Mouse (Mus musculus): ENCODE measurements at regions not wholly inside any gene's neighbourhood (a gene's known extent, or its start where the extent isn't known, plus 50 kb on each side); places are given as distances from the start of the nearest gene placed in this dataset.

DNA sequence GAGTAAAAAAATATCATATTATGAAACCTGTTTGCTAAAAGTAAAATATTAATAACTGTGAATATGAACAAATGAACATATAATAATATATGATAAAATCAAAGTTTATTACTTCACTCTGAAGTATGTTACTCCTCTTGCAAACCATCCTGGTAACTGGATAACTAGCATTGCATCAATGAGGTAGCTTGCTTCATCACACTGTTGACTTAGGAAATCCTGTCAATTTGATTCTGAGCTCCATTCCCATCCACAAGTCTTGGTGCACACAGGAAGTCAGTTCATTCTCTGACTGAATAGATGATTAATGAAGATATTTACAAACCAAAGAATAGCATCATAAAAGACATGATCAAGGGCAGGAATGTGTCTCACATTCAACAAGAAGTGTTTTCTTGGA lies 286.9 kb upstream of the Gprin3 start:
- no peak for DNase-seq

DNA sequence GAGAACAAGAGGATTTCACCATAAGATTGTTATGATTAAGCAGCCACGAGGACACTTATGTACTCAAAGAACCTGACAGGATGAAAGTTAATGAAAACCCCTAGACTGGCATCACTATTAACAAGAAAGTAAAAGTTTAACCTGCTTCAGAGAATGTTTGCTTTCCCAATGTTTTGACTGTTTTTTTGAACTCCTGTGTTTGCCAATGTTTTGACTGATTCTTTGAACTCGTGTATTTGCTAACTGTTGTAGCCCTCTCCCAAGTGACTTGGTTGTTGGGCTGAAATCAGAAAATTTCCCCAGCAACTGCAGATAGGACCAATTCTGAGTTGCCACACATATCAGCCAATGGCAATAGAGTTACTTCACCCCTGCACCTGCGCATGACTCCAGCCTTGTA lies 258.9 kb upstream of the Gprin3 start:
- no peak for DNase-seq

DNA sequence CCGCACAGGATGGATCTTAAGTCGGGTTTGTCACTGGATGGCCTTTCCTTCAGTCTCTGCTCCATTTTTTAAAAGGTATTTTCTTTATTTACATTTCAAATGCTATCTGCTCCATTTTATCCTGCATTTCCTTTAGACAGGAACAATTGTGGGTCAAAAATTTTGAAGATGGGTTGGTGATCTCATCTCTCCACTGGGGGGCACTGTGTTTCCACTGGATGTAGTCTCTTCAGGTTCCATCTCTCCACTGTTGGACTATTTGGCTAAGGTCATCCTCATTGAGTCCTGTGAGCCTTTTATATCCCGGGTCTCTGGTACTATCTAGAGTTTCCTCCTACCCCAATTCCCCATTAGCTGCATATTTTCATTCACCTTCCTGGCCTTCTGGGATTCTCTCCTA lies 241.3 kb upstream of the Gprin3 start:
- DNase-seq: peak; percentile 3

Data from adrenal gland, adult 2 months (tissue).